Mouse (Mus musculus): ENCODE data around the gene Med25. TPM values are rescaled to one million over a fixed set of nuclear protein-coding genes. Genes with fewer than 3 reads are reported as not detected.

Med25 gene
- polyA plus RNA-seq, 1 experiment: 143 TPM

- H3K36me3 ChIP-seq (ENCODE audit: control insufficient read depth, insufficient read depth, low read length): no peaks in the 10 kb centered on the region; the same call in 1 of the 2 replicates
- no peak overlapping the region for H3K27ac ChIP-seq (ENCODE audit: control insufficient read depth, insufficient read depth, low read depth, low read length)
- no peaks in the 10 kb centered on the region for H3K27me3 ChIP-seq (ENCODE audit: control insufficient read depth, insufficient read depth, low read length)
- no peak overlapping the region for H3K4me3 ChIP-seq (ENCODE audit: control insufficient read depth, low read depth, low read length)
- TF ChIP-seq CTCF (IDR thresholded peaks at IDR 0.05; ENCODE audit: control insufficient read depth, insufficient read depth, insufficient replicate concordance, low read depth, low read length): no peak
- no peak for TF ChIP-seq POLR2A (IDR thresholded peaks at IDR 0.05; ENCODE audit: control insufficient read depth, low read depth, low read length)
- peaks cover 4% of the 10 kb centered on the region for H3K4me1 ChIP-seq (ENCODE audit: control insufficient read depth, insufficient read depth, low read length)
These were observed 25.7 kb upstream of the Med25 start for GRCm38 (mm10) chr7:44918219-44918618.

GRCm38 (mm10) chr7:44916881-44917280 is 24.4 kb upstream of the Med25 start:
- TF ChIP-seq CTCF (IDR thresholded peaks at IDR 0.05; ENCODE audit: control insufficient read depth, insufficient read depth, insufficient replicate concordance, low read depth, low read length) (no peak), POLR2A (IDR thresholded peaks at IDR 0.05; ENCODE audit: control insufficient read depth, low read depth, low read length) (no peak)
- Histone ChIP-seq H3K27me3 (ENCODE audit: control insufficient read depth, insufficient read depth, low read length) (no peaks in the 10 kb centered on the region), H3K27ac (ENCODE audit: control insufficient read depth, insufficient read depth, low read depth, low read length) (no peak overlapping the region), H3K4me3 (ENCODE audit: control insufficient read depth, low read depth, low read length) (no peak overlapping the region), H3K36me3 (ENCODE audit: control insufficient read depth, insufficient read depth, low read length) (no peaks in the 10 kb centered on the region), H3K4me1 (ENCODE audit: control insufficient read depth, insufficient read depth, low read length) (no peaks in the 10 kb centered on the region)

- no peak overlapping the region for H3K27ac ChIP-seq (ENCODE audit: control insufficient read depth, insufficient read depth, low read depth, low read length)
- TF ChIP-seq POLR2A (IDR thresholded peaks at IDR 0.05; ENCODE audit: control insufficient read depth, low read depth, low read length): no peak
- no peak for TF ChIP-seq CTCF (IDR thresholded peaks at IDR 0.05; ENCODE audit: control insufficient read depth, insufficient read depth, insufficient replicate concordance, low read depth, low read length)
- no peak overlapping the region for H3K4me3 ChIP-seq (ENCODE audit: control insufficient read depth, low read depth, low read length)
- no peaks in the 10 kb centered on the region for H3K27me3 ChIP-seq (ENCODE audit: control insufficient read depth, insufficient read depth, low read length)
- H3K36me3 ChIP-seq (ENCODE audit: control insufficient read depth, insufficient read depth, low read length): no peaks in the 10 kb centered on the region
- no peaks in the 10 kb centered on the region for H3K4me1 ChIP-seq (ENCODE audit: control insufficient read depth, insufficient read depth, low read length)
These were observed 23.7 kb upstream of the Med25 start for GRCm38 (mm10) chr7:44916191-44916590.

- TF ChIP-seq POLR2A (IDR thresholded peaks at IDR 0.05; ENCODE audit: control insufficient read depth, low read depth, low read length): no peak
- no peak for TF ChIP-seq CTCF (IDR thresholded peaks at IDR 0.05; ENCODE audit: control insufficient read depth, insufficient read depth, insufficient replicate concordance, low read depth, low read length)
- no peak overlapping the region for H3K27ac ChIP-seq (ENCODE audit: control insufficient read depth, insufficient read depth, low read depth, low read length)
- no peaks in the 10 kb centered on the region for H3K4me1 ChIP-seq (ENCODE audit: control insufficient read depth, insufficient read depth, low read length)
- H3K27me3 ChIP-seq (ENCODE audit: control insufficient read depth, insufficient read depth, low read length): no peaks in the 10 kb centered on the region
- H3K36me3 ChIP-seq (ENCODE audit: control insufficient read depth, insufficient read depth, low read length): no peaks in the 10 kb centered on the region
- H3K4me3 ChIP-seq (ENCODE audit: control insufficient read depth, low read depth, low read length): no peak overlapping the region
These were observed 22.8 kb upstream of the Med25 start for GRCm38 (mm10) chr7:44915314-44915713.

- H3K27me3 ChIP-seq (ENCODE audit: control insufficient read depth, insufficient read depth, low read length): no peaks in the 10 kb centered on the region
- H3K36me3 ChIP-seq (ENCODE audit: control insufficient read depth, insufficient read depth, low read length): no peaks in the 10 kb centered on the region
- H3K27ac ChIP-seq (ENCODE audit: control insufficient read depth, insufficient read depth, low read depth, low read length): no peak overlapping the region
- no peak overlapping the region for H3K4me3 ChIP-seq (ENCODE audit: control insufficient read depth, low read depth, low read length)
- TF ChIP-seq CTCF (IDR thresholded peaks at IDR 0.05; ENCODE audit: control insufficient read depth, insufficient read depth, insufficient replicate concordance, low read depth, low read length) (no peak), POLR2A (IDR thresholded peaks at IDR 0.05; ENCODE audit: control insufficient read depth, low read depth, low read length) (no peak)
- no peaks in the 10 kb centered on the region for H3K4me1 ChIP-seq (ENCODE audit: control insufficient read depth, insufficient read depth, low read length)
These were observed 21.9 kb upstream of the Med25 start for GRCm38 (mm10) chr7:44914396-44914795.

GRCm38 (mm10) chr7:44908706-44909476 is 16.4 kb upstream of the Med25 start:
- Histone ChIP-seq H3K27ac (ENCODE audit: control insufficient read depth, insufficient read depth, low read depth, low read length) (no peak overlapping the region), H3K4me1 (ENCODE audit: control insufficient read depth, insufficient read depth, low read length) (no peaks in the 10 kb centered on the region), H3K36me3 (ENCODE audit: control insufficient read depth, insufficient read depth, low read length) (no peaks in the 10 kb centered on the region; the same call in 1 of the 2 replicates), H3K4me3 (ENCODE audit: control insufficient read depth, low read depth, low read length) (no peak overlapping the region), H3K27me3 (ENCODE audit: control insufficient read depth, insufficient read depth, low read length) (no peaks in the 10 kb centered on the region)
- TF ChIP-seq CTCF (IDR thresholded peaks at IDR 0.05; ENCODE audit: control insufficient read depth, insufficient read depth, insufficient replicate concordance, low read depth, low read length) (no peak), POLR2A (IDR thresholded peaks at IDR 0.05; ENCODE audit: control insufficient read depth, low read depth, low read length) (no peak)

GRCm38 (mm10) chr7:44905430-44905829 is 12.9 kb upstream of the Med25 start:
- no peak for TF ChIP-seq CTCF (IDR thresholded peaks at IDR 0.05; ENCODE audit: control insufficient read depth, insufficient read depth, insufficient replicate concordance, low read depth, low read length)
- peak; percentile 34; the same call in 1 of the 2 replicates for TF ChIP-seq POLR2A (IDR thresholded peaks at IDR 0.05; ENCODE audit: control insufficient read depth, low read depth, low read length)
- H3K36me3 ChIP-seq (ENCODE audit: control insufficient read depth, insufficient read depth, low read length): no peaks in the 10 kb centered on the region; the same call in 1 of the 2 replicates
- no peaks in the 10 kb centered on the region for H3K27me3 ChIP-seq (ENCODE audit: control insufficient read depth, insufficient read depth, low read length)
- H3K4me1 ChIP-seq (ENCODE audit: control insufficient read depth, insufficient read depth, low read length): peaks cover 3% of the 10 kb centered on the region; the same call in 1 of the 2 replicates
- H3K27ac ChIP-seq (ENCODE audit: control insufficient read depth, insufficient read depth, low read depth, low read length): no peak overlapping the region
- no peak overlapping the region for H3K4me3 ChIP-seq (ENCODE audit: control insufficient read depth, low read depth, low read length)
